In the genomic region with DNA sequence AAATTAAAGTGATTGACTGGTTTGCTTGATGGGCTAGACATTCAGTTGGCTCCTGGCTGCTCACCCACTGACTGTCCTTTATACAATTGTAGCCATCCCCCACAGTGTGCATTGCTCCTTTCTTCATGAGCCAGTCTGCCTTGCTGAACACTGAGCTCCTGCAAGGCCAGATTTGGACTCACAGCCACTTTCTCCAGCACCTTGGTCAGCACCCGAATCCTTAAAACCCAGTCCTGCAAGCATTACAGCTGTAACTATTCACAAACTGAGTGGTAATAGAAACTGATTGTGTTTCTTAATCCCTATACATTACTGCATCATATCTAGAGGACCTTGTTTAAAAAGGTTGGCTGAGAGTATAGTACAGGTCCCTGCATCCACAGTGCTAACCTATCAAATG, we compare ENCODE assay signal across 14 mouse cellular contexts.
A peak's percentile ranks its signal among the peaks of the same experiment; 100 is the strongest.
DNase-seq lines count a peak whose midpoint lies in the region; ATAC-seq lines count a peak whose summit lies in the region.
"Had no signal": no experiment of that assay in that cellular context is flagged by ENCODE, and none has a peak within 500 bp of the region (broad histone marks: within the 10 kb centered on the region; RNA-seq: fewer than 3 reads in every experiment).

No protein-coding gene starts in this region.

- ATAC-seq in hindbrain, embryonic 14.5 days (ENCODE audit: low FRiP score): no peak
- ATAC-seq in midbrain, embryonic 16.5 days: no peak
- ATAC-seq: CD4-positive, CD25-positive, alpha-beta regulatory T cell, adult 4 months; forebrain, embryonic 15.5 days; liver, postnatal 0 days had no signal

- H3K9me3 ChIP-seq in hindbrain, embryonic 10.5 days: peaks cover 11% of the 10 kb centered on the region
- peaks cover 8% of the 10 kb centered on the region; the same call in 1 of the 2 replicates for H3K9me3 ChIP-seq in hindbrain, embryonic 14.5 days (ENCODE audit: control insufficient read depth, low read length)
- peaks cover 6% of the 10 kb centered on the region; the same call in 1 of the 2 replicates for H3K9me3 ChIP-seq in midbrain, embryonic 16.5 days (replicated peaks; ENCODE audit: control insufficient read depth, low read length, poor library complexity, severe bottlenecking)

- DNase-seq in hindbrain, embryonic 10.5 days (ENCODE audit: low spot score): peak; percentile 9
- DNase-seq in hindbrain, embryonic 14.5 days (ENCODE audit: low spot score): no peak
- peak; percentile 22 for DNase-seq in 3T3-L1 (ENCODE audit: low read depth, low spot score)
- DNase-seq in Muller cell, postnatal 12 days (ENCODE audit: inconsistent ontology term): peak; percentile 7
- DNase-seq in forelimb bud, embryonic 11.5 days (ENCODE audit: low read depth, low spot score): peak; percentile 43
- no peak for DNase-seq in gastrocnemius, postnatal 4 days (ENCODE audit: low spot score in 2 of 2)
- DNase-seq: cerebellum, adult 2 months; gastrocnemius, postnatal 14 days; liver, postnatal 0 days; thymus, postnatal 25 days had no signal

- no peak overlapping the region for H3K9ac ChIP-seq in hindbrain, embryonic 14.5 days
- H3K9ac ChIP-seq in midbrain, embryonic 16.5 days (ENCODE audit: low read depth, low read length): no peak overlapping the region
- H3K9ac ChIP-seq: embryonic facial prominence, embryonic 15.5 days; forebrain, embryonic 15.5 days; liver, postnatal 0 days had no signal

- no peaks in the 10 kb centered on the region for H3K36me3 ChIP-seq in hindbrain, embryonic 10.5 days
- H3K36me3 ChIP-seq in hindbrain, embryonic 14.5 days (replicated peaks; ENCODE audit: control insufficient read depth, insufficient read depth): no peaks in the 10 kb centered on the region
- no peaks in the 10 kb centered on the region for H3K36me3 ChIP-seq in midbrain, embryonic 16.5 days (ENCODE audit: control insufficient read depth, insufficient read depth, low read length)
- H3K36me3 ChIP-seq: embryonic facial prominence, embryonic 15.5 days; forebrain, embryonic 15.5 days had no signal

- H3K27ac ChIP-seq in hindbrain, embryonic 10.5 days: no peak overlapping the region
- H3K27ac ChIP-seq in hindbrain, embryonic 14.5 days: no peak overlapping the region
- H3K27ac ChIP-seq in midbrain, embryonic 16.5 days (ENCODE audit: low read length): no peak overlapping the region
- H3K27ac ChIP-seq: embryonic facial prominence, embryonic 15.5 days; forebrain, embryonic 15.5 days had no signal

- H3K4me1 ChIP-seq in hindbrain, embryonic 10.5 days (replicated peaks): no peaks in the 10 kb centered on the region
- no peaks in the 10 kb centered on the region for H3K4me1 ChIP-seq in hindbrain, embryonic 14.5 days (replicated peaks; ENCODE audit: control insufficient read depth, insufficient read depth, low read length)
- H3K4me1 ChIP-seq in midbrain, embryonic 16.5 days (ENCODE audit: control insufficient read depth, insufficient read depth, low read length): no peaks in the 10 kb centered on the region
- H3K4me1 ChIP-seq: embryonic facial prominence, embryonic 15.5 days; forebrain, embryonic 15.5 days had no signal

- no peak overlapping the region for H3K4me2 ChIP-seq in hindbrain, embryonic 14.5 days (replicated peaks)
- H3K4me2 ChIP-seq in midbrain, embryonic 16.5 days (ENCODE audit: low read length): no peak overlapping the region
- H3K4me2 ChIP-seq: embryonic facial prominence, embryonic 15.5 days; forebrain, embryonic 15.5 days had no signal

- 61% methylated on average over 1 of the region's 1 CpGs for WGBS in hindbrain, embryonic 10.5 days
- 79% methylated on average over 1 of the region's 1 CpGs for WGBS in hindbrain, embryonic 14.5 days
- WGBS in midbrain, embryonic 16.5 days: 69% methylated on average over 1 of the region's 1 CpGs

- no peak overlapping the region for H3K4me3 ChIP-seq in hindbrain, embryonic 10.5 days
- H3K4me3 ChIP-seq in hindbrain, embryonic 14.5 days (replicated peaks; ENCODE audit: low read length): no peak overlapping the region
- no peak overlapping the region for H3K4me3 ChIP-seq in midbrain, embryonic 16.5 days (ENCODE audit: low read depth, low read length)
- H3K4me3 ChIP-seq: embryonic facial prominence, embryonic 15.5 days; forebrain, embryonic 15.5 days had no signal

- H3K27me3 ChIP-seq in hindbrain, embryonic 10.5 days (ENCODE audit: insufficient read depth, poor library complexity, severe bottlenecking): no peaks in the 10 kb centered on the region
- H3K27me3 ChIP-seq in hindbrain, embryonic 14.5 days (ENCODE audit: control insufficient read depth, insufficient read depth, low read length): no peaks in the 10 kb centered on the region
- H3K27me3 ChIP-seq in midbrain, embryonic 16.5 days (ENCODE audit: control insufficient read depth, insufficient read depth, low read depth, low read length): no peaks in the 10 kb centered on the region
- H3K27me3 ChIP-seq: embryonic facial prominence, embryonic 15.5 days; forebrain, embryonic 15.5 days had no signal

Comparison
In these comparisons a context has a peak if more than half of its experiments do, and no peak if none do; other contexts are left out.
1. DNase-seq: peak in hindbrain, embryonic 10.5 days (single experiment), 3T3-L1 (single experiment), Muller cell, postnatal 12 days (single experiment) and forelimb bud, embryonic 11.5 days (single experiment); none in hindbrain, embryonic 14.5 days (single experiment) and gastrocnemius, postnatal 4 days (0 of 2).